8 mouse cellular contexts compared by ENCODE assay signal in genomic region chr7:67803015-67803856, GRCm38 (mm10). TPM values are rescaled to one million over a fixed set of nuclear protein-coding genes. Genes with fewer than 3 reads are reported as not detected.
DNase-seq lines count a peak whose midpoint lies in the region; ATAC-seq and TF ChIP-seq lines count a peak whose summit lies in the region.

No protein-coding gene starts in this region.

- TF ChIP-seq POLR2A in brain, embryonic 14.5 days (IDR thresholded peaks at IDR 0.05; ENCODE audit: borderline replicate concordance, extremely low read depth, insufficient read depth, insufficient read length, poor library complexity, severe bottlenecking) = no peak
- TF ChIP-seq POLR2A in embryonic fibroblast, embryonic 13.5 days (IDR thresholded peaks at IDR 0.05; ENCODE audit: low read depth, low read length) = peak; percentile 51; the same call in 1 of the 2 replicates

- peak; percentile 66 for ATAC-seq in heart, embryonic 11.5 days (replicated peaks; ENCODE audit: insufficient number of reproducible peaks, low FRiP score, low TSS enrichment)
- peak; percentile 83 for ATAC-seq in kidney, embryonic 14.5 days (ENCODE audit: low FRiP score, low TSS enrichment)
- peak; percentile 67 for ATAC-seq in limb, embryonic 15.5 days (ENCODE audit: insufficient number of reproducible peaks, low FRiP score, low TSS enrichment, low read depth)
- ATAC-seq in midbrain, postnatal 0 days (ENCODE audit: low FRiP score) = peak; percentile 69

- H3K9me3 ChIP-seq in heart, embryonic 11.5 days (replicated peaks; ENCODE audit: control insufficient read depth, low read length) = no peaks in the 10 kb centered on the region
- no peaks in the 10 kb centered on the region for H3K9me3 ChIP-seq in kidney, embryonic 14.5 days (ENCODE audit: control insufficient read depth, low read length)
- no peaks in the 10 kb centered on the region for H3K9me3 ChIP-seq in limb, embryonic 15.5 days
- no peaks in the 10 kb centered on the region for H3K9me3 ChIP-seq in midbrain, postnatal 0 days (ENCODE audit: low read length)

- peak overlapping the region; percentile 7; the same call in 1 of the 2 replicates for H3K27ac ChIP-seq in embryonic fibroblast, embryonic 13.5 days (ENCODE audit: insufficient read depth, low read length)
- H3K27ac ChIP-seq in heart, embryonic 11.5 days (ENCODE audit: low read depth, low read length) = peak overlapping the region; percentile 62; the same call in 1 of the 2 replicates
- H3K27ac ChIP-seq in kidney, embryonic 14.5 days (ENCODE audit: low read depth, low read length) = no peak overlapping the region
- no peak overlapping the region for H3K27ac ChIP-seq in limb, embryonic 15.5 days
- H3K27ac ChIP-seq in midbrain, postnatal 0 days (ENCODE audit: low read depth, low read length) = no peak overlapping the region

- H3K9ac ChIP-seq in heart, embryonic 11.5 days (ENCODE audit: low read depth, low read length) = peak overlapping the region; percentile 65
- H3K9ac ChIP-seq in kidney, embryonic 14.5 days (ENCODE audit: low read depth, low read length) = 0 out of 2 replicates have a peak overlapping the region, but pooled peaks have one; percentile 12
- peak overlapping the region; percentile 15; the same call in 1 of the 2 replicates for H3K9ac ChIP-seq in limb, embryonic 15.5 days
- peak overlapping the region; percentile 44; the same call in 1 of the 2 replicates for H3K9ac ChIP-seq in midbrain, postnatal 0 days (replicated peaks; ENCODE audit: low read length, poor library complexity, severe bottlenecking)

- H3K4me2 ChIP-seq in heart, embryonic 11.5 days = peak overlapping the region; percentile 75
- peak overlapping the region; percentile 42 for H3K4me2 ChIP-seq in kidney, embryonic 14.5 days (replicated peaks; ENCODE audit: low read depth, low read length)
- H3K4me2 ChIP-seq in limb, embryonic 15.5 days = peak overlapping the region; percentile 61
- H3K4me2 ChIP-seq in midbrain, postnatal 0 days (ENCODE audit: low read depth, low read length, poor library complexity, severe bottlenecking) = peak overlapping the region; percentile 72

- WGBS in heart, embryonic 11.5 days (ENCODE audit: insufficient replicate concordance) = 13% methylated on average over 28 of the region's 28 CpGs
- 14% methylated on average over 28 of the region's 28 CpGs for WGBS in kidney, embryonic 14.5 days
- WGBS in limb, embryonic 15.5 days = 15% methylated on average over 28 of the region's 28 CpGs
- 16% methylated on average over 26 of the region's 28 CpGs for WGBS in midbrain, postnatal 0 days

- TF ChIP-seq CTCF in brain, embryonic 14.5 days (IDR thresholded peaks at IDR 0.05; ENCODE audit: borderline replicate concordance, extremely low read depth, insufficient read depth, insufficient read length) = peak; percentile 97
- peak; percentile 70 for TF ChIP-seq CTCF in embryonic fibroblast, embryonic 13.5 days (IDR thresholded peaks at IDR 0.05; ENCODE audit: borderline replicate concordance, insufficient read depth, low read length)
- TF ChIP-seq CTCF in midbrain, postnatal 0 days (IDR thresholded peaks at IDR 0.05) = peak; percentile 99

- no peaks in the 10 kb centered on the region for H3K36me3 ChIP-seq in heart, embryonic 11.5 days (ENCODE audit: control insufficient read depth, insufficient read depth, low read length)
- H3K36me3 ChIP-seq in kidney, embryonic 14.5 days (ENCODE audit: control insufficient read depth, insufficient read depth, low read length) = no peaks in the 10 kb centered on the region
- H3K36me3 ChIP-seq in limb, embryonic 15.5 days = no peaks in the 10 kb centered on the region
- H3K36me3 ChIP-seq in midbrain, postnatal 0 days (ENCODE audit: insufficient read depth, low read length) = no peaks in the 10 kb centered on the region

- peaks cover 3% of the 10 kb centered on the region; the same call in 1 of the 2 replicates for H3K4me1 ChIP-seq in embryonic fibroblast, embryonic 13.5 days (ENCODE audit: control insufficient read depth, insufficient read depth, low read length)
- peaks cover 17% of the 10 kb centered on the region; the same call in 1 of the 2 replicates for H3K4me1 ChIP-seq in heart, embryonic 11.5 days (ENCODE audit: control insufficient read depth, insufficient read depth, low read length)
- H3K4me1 ChIP-seq in kidney, embryonic 14.5 days (ENCODE audit: control insufficient read depth, insufficient read depth, low read length) = no peaks in the 10 kb centered on the region
- H3K4me1 ChIP-seq in limb, embryonic 15.5 days = peaks cover 9% of the 10 kb centered on the region
- 0 out of 2 replicates have a peak, but pooled peaks cover 8% of the 10 kb centered on the region for H3K4me1 ChIP-seq in midbrain, postnatal 0 days (ENCODE audit: insufficient read depth, low read length)

- no peaks in the 10 kb centered on the region for H3K27me3 ChIP-seq in heart, embryonic 11.5 days (ENCODE audit: control insufficient read depth, insufficient read depth, low read length)
- H3K27me3 ChIP-seq in kidney, embryonic 14.5 days (ENCODE audit: control insufficient read depth, insufficient read depth, low read length) = no peaks in the 10 kb centered on the region
- H3K27me3 ChIP-seq in limb, embryonic 15.5 days = 0 out of 2 replicates have a peak, but pooled peaks cover 8% of the 10 kb centered on the region
- H3K27me3 ChIP-seq in midbrain, postnatal 0 days (ENCODE audit: insufficient read depth, low read length) = no peaks in the 10 kb centered on the region

- H3K4me3 ChIP-seq in embryonic fibroblast, embryonic 13.5 days (ENCODE audit: insufficient read depth, low read length) = peak overlapping the region; percentile 10; the same call in 1 of the 2 replicates
- H3K4me3 ChIP-seq in heart, embryonic 11.5 days (ENCODE audit: low read depth, low read length) = peak overlapping the region; percentile 39
- peak overlapping the region; percentile 25 for H3K4me3 ChIP-seq in kidney, embryonic 14.5 days (ENCODE audit: low read length)
- peak overlapping the region; percentile 43 for H3K4me3 ChIP-seq in limb, embryonic 15.5 days
- H3K4me3 ChIP-seq in midbrain, postnatal 0 days (ENCODE audit: low read depth, low read length) = peak overlapping the region; percentile 31

- peak; percentile 58 for DNase-seq in A20 (ENCODE audit: low read depth, low spot score)
- DNase-seq in brain, embryonic 14.5 days (ENCODE audit: low read depth) = peak; percentile 74
- peak; percentile 63 for DNase-seq in midbrain, postnatal 0 days (ENCODE audit: low spot score)
- peak; percentile 50 to 68 for DNase-seq in spleen, postnatal 14 days (ENCODE audit: low spot score in 2 of 2)

RNA-seq across cellular contexts. Expression of gene Synm, which starts 43.7 kb away (rescaled TPM):
- polyA plus RNA-seq in brain, embryonic 14.5 days (2012; rRNA removed) = 1.7 and 3.5 TPM in 2 replicates
- polyA plus RNA-seq in embryonic fibroblast, embryonic 13.5 days (2011; ENCODE audit: insufficient read length, low read depth, missing spikeins) = 3.1 and 4.4 TPM in 2 replicates
- 3.4 and 5.9 TPM in 2 replicates for polyA plus RNA-seq in heart, embryonic 11.5 days (2014; fragmentation: Nextera tagmentation; extraction: Ambion mirVana)
- 0.70 and 1.3 TPM in 2 replicates for polyA plus RNA-seq in kidney, embryonic 14.5 days (2014; fragmentation: Nextera tagmentation; extraction: Ambion mirVana)
- 1.8 TPM in 2 replicates for polyA plus RNA-seq in limb, embryonic 15.5 days (2015; fragmentation: Nextera tagmentation; extraction: Ambion mirVana)
- total RNA-seq in midbrain, postnatal 0 days (2014; rRNA removed) = 6.0 and 11.6 TPM in 2 replicates
- polyA plus RNA-seq in midbrain, postnatal 0 days (2015; fragmentation: Nextera tagmentation; extraction: Ambion mirVana) = 4.2 and 4.7 TPM in 2 replicates

Comparison
In these comparisons a context has a peak if more than half of its experiments do, and no peak if none do; other contexts are left out.
1. H3K27ac ChIP-seq: peak in embryonic fibroblast, embryonic 13.5 days (single experiment) and heart, embryonic 11.5 days (single experiment); none in kidney, embryonic 14.5 days (single experiment), limb, embryonic 15.5 days (single experiment) and midbrain, postnatal 0 days (single experiment).
2. H3K9ac ChIP-seq: peak in every context shown above with its lines; median percentile 65 in heart, embryonic 11.5 days; 44 in midbrain, postnatal 0 days; 15 in limb, embryonic 15.5 days; 12 in kidney, embryonic 14.5 days.
3. Peak in every context shown above with its lines, with median percentiles within 50 percentile points of each other: DNase-seq, CTCF ChIP-seq, H3K4me3 ChIP-seq, ATAC-seq and H3K4me2 ChIP-seq.